Mouse (Mus musculus) stomach, postnatal 0 days (tissue): Measurements from ENCODE around the gene Vmn2r59.

ENCODE experiments used
- CTCF ChIP-seq: IDR thresholded peaks from 2 replicates; pipeline ENCODE4 v1.5.1; 2016; ENCODE audit warnings: antibody characterized with exemption, low read depth, mild to moderate bottlenecking, moderate library complexity
- EP300 ChIP-seq: optimal IDR thresholded peaks from 2 replicates; pipeline ENCODE3; 2016; ENCODE audit warnings: antibody characterized with exemption

DNA sequence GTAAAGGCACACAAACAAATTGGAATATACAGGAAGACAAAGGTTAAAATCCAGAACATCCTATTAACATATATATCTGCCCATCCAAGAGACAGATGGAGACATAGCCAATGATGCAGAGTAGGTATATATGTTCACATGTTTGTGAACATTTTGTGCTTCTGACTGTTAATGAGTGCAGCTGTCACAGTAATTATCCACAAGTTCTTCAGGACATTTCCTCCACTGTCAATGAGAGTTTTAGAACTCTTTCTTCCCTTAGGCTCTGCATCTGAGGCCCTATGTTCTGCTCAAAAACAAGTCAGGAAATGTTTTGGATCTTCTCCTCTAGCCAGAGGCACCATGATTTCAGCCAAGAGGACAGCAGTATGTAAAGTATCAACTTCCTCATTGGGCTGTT is at the start of gene Vmn2r59:
- no peak for TF ChIP-seq CTCF
- no peak for TF ChIP-seq EP300
